ENCODE assay signal across 8 mouse cellular contexts in the genomic region with DNA sequence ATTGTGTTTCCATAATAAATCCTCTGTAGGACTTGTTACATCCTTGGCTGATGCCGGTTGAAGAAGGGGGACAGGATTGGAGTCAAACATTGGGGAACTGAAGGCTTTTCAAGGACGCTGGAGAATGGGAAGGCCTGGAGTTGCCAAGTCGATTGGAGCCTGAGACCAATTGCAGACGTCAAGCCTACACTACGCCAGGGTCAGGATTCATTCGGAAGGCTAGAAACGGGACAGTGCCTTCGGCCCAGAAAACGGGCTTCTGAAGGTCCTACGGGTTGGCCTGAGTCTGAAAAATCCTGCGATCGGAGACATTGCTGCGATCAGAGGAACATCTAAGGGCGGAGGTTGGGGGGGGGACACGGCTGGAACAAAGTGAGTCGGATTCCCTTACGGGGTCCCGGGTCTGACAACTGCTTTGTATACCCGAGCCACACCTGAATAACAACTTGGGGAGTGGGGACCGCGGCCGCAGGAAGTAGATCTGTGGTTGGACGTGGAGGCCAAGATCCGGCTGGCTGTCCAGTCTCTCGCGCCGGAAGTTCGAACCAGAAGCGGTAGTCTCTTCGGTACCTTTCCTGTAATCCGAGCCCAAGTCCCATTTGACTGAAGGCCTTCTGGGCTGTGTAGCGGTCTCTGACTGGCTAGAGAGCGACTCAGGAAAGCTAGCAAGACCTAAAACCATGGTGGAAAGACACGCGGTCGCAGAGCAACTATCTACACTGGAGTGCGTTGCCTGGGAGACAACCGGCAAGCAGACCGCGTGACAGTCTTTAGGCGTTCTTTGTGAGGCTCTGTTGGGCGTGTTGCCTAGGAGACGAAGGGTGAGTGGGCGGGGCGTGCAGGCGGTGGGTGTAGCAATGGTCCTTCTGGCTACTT. TPM values are rescaled to one million over a fixed set of nuclear protein-coding genes. Genes with fewer than 3 reads are reported as not detected.
DNase-seq lines count a peak whose midpoint lies in the region; ATAC-seq lines count a peak whose summit lies in the region.

Gene 4921536K21Rik (minus strand): TSS at position 693 of the 876 bp plus-strand sequence.
Gene Dusp18 (plus strand): TSS at position 835 of the 876 bp plus-strand sequence.

- peak within 1 kb of the TSS; percentile 77 for H3K9ac ChIP-seq in hindbrain, embryonic 14.5 days

- peak within 1 kb of the TSS; percentile 82 for H3K4me2 ChIP-seq in hindbrain, embryonic 14.5 days (replicated peaks)

- peak within 1 kb of the TSS; percentile 53 for H3K4me3 ChIP-seq in hindbrain, embryonic 14.5 days (replicated peaks; ENCODE audit: low read length)

- H3K27me3 ChIP-seq in hindbrain, embryonic 14.5 days (ENCODE audit: control insufficient read depth, insufficient read depth, low read length) = no peaks in the 10 kb centered on the region

- ATAC-seq in hindbrain, embryonic 14.5 days (ENCODE audit: low FRiP score) = peak; percentile 98

- peaks cover 7% of the 10 kb centered on the region; the same call in 1 of the 2 replicates for H3K4me1 ChIP-seq in hindbrain, embryonic 14.5 days (replicated peaks; ENCODE audit: control insufficient read depth, insufficient read depth, low read length)

- 2% methylated on average over 46 of the region's 46 CpGs for WGBS in hindbrain, embryonic 14.5 days

- peak; percentile 92 for DNase-seq in T-cell, adult 2 months (ENCODE audit: low spot score)
- DNase-seq in cerebellum, postnatal 25 days = peak; percentile 71 to 82
- DNase-seq in frontal cortex, postnatal 25 days (ENCODE audit: low spot score in 2 of 2) = peak; percentile 93 to 94
- DNase-seq in hindbrain, embryonic 14.5 days (ENCODE audit: low spot score) = peak; percentile 92
- peak; percentile 91 to 92 for DNase-seq in layer of hippocampus, postnatal 25 days (ENCODE audit: extremely low spot score in 1 of 2, low spot score in 1 of 2)
- peak; percentile 93 for DNase-seq in lung, postnatal 14 days
- peak; percentile 91 for DNase-seq in ovary, postnatal 36 days (ENCODE audit: low spot score)
- peak; percentile 86 for DNase-seq in thymus, postnatal 25 days

- H3K27ac ChIP-seq in hindbrain, embryonic 14.5 days = peak within 1 kb of the TSS; percentile 83

- no peaks in the 10 kb centered on the region for H3K9me3 ChIP-seq in hindbrain, embryonic 14.5 days (ENCODE audit: control insufficient read depth, low read length)

- H3K36me3 ChIP-seq in hindbrain, embryonic 14.5 days (replicated peaks; ENCODE audit: control insufficient read depth, insufficient read depth) = peaks cover 21% of the 10 kb centered on the region

RNA-seq across cellular contexts. Expression of gene 4921536K21Rik, which starts in this region (rescaled TPM):
- polyA plus RNA-seq in hindbrain, embryonic 14.5 days (2014; fragmentation: Nextera tagmentation; extraction: Ambion mirVana) = 0.13 and 0.28 TPM in 2 replicates
- under 1 TPM; 0.62 to 0.63 TPM for total RNA-seq in layer of hippocampus, postnatal 25 days (2021)

RNA-seq across cellular contexts. Expression of gene Dusp18, which starts in this region (rescaled TPM):
- 29.2 and 30.2 TPM in 2 replicates for polyA plus RNA-seq in hindbrain, embryonic 14.5 days (2014; fragmentation: Nextera tagmentation; extraction: Ambion mirVana)
- 10 to 100 TPM; 26.1 to 26.4 TPM for total RNA-seq in layer of hippocampus, postnatal 25 days (2021)

Comparison
In these comparisons a context has a peak if more than half of its experiments do, and no peak if none do; other contexts are left out.
1. Peak in every context shown above with its lines: DNase-seq, ATAC-seq, H3K4me3 ChIP-seq and H3K27ac ChIP-seq.